Mouse (Mus musculus) embryonic facial prominence, embryonic 15.5 days (tissue): Measurements from ENCODE around the gene Ptpn7. TPM values are rescaled to one million over a fixed set of nuclear protein-coding genes. Genes with fewer than 3 reads are reported as not detected.

Experiments used
- ATAC-seq: fragments of 200-750 bp; cut with Nextera tagmentation; 2 replicates; pipeline ENCODE4 v1.8.0; 2017; ENCODE audit warnings: low read depth, moderate TSS enrichment; ENCODE audit not compliant: insufficient number of reproducible peaks, low FRiP score, low TSS enrichment
- H3K27ac ChIP-seq: fragments of 300-500 bp; sonication (generic); replicated peaks from 2 replicates; pipeline ENCODE4 v1.5.1; 2015; ENCODE audit warnings: mild to moderate bottlenecking, inconsistent platforms
- H3K27me3 ChIP-seq: fragments of 300-500 bp; sonication (generic); 2 replicates; pipeline ENCODE4 v1.6.1; 2015; ENCODE audit warnings: inconsistent platforms
- H3K36me3 ChIP-seq: fragments of 300-500 bp; sonication (generic); 2 replicates; pipeline ENCODE4 v1.6.1; 2015; ENCODE audit warnings: mild to moderate bottlenecking, inconsistent platforms
- H3K4me1 ChIP-seq: fragments of 300-500 bp; sonication (generic); 2 replicates; pipeline ENCODE4 v1.6.1; 2015; ENCODE audit warnings: inconsistent platforms
- H3K4me2 ChIP-seq: fragments of 300-500 bp; sonication (generic); replicated peaks from 2 replicates; pipeline ENCODE4 v1.6.1; 2015; ENCODE audit warnings: mild to moderate bottlenecking, inconsistent platforms
- H3K4me3 ChIP-seq: fragments of 300-500 bp; sonication (generic); replicated peaks from 2 replicates; pipeline ENCODE4 v1.5.1; 2015; ENCODE audit warnings: mild to moderate bottlenecking, inconsistent platforms
- H3K9ac ChIP-seq: fragments of 300-500 bp; sonication (generic); 2 replicates; pipeline ENCODE4 v1.6.1; 2015; ENCODE audit warnings: inconsistent platforms
- H3K9me3 ChIP-seq: fragments of 300-500 bp; sonication (generic); replicated peaks from 2 replicates; pipeline ENCODE4 v1.6.1; 2016; ENCODE audit warnings: inconsistent platforms
- WGBS: fragments of 180-500 bp; shearing (Covaris S2); methylation state at CpG from one replicate; pipeline ENCODE4 v1.1.7; 2015; 5-methylcytosine and 5-hydroxymethylcytosine counted together
- polyA plus RNA-seq: library from polyadenylated mRNA; unstranded; fragments of >200 nt; fragmentation: Nextera tagmentation; extraction: Ambion mirVana; gene quantifications from 2 replicates; pipeline ENCODE4 v1.2.1, GENCODE M21; 2015

The Ptpn7 gene
- polyA plus RNA-seq, 1 experiment from 2014 or later, result 2.6 TPM

- Histone ChIP-seq H3K27me3 (no peaks in the 10 kb centered on the region; the same call in 1 of the 2 replicates), H3K4me3 (no peak overlapping the region), H3K36me3 (no peaks in the 10 kb centered on the region), H3K4me1 (peaks cover 18% of the 10 kb centered on the region), H3K4me2 (no peak overlapping the region), H3K9me3 (no peaks in the 10 kb centered on the region), H3K9ac (no peak overlapping the region), H3K27ac (no peak overlapping the region)
- WGBS, result 82% methylated on average over 2 of the region's 2 CpGs
- no peak for ATAC-seq
Measured at GRCm38 (mm10) chr1:135143940-135144339, 11.4 kb downstream of the Ptpn7 start.

DNA sequence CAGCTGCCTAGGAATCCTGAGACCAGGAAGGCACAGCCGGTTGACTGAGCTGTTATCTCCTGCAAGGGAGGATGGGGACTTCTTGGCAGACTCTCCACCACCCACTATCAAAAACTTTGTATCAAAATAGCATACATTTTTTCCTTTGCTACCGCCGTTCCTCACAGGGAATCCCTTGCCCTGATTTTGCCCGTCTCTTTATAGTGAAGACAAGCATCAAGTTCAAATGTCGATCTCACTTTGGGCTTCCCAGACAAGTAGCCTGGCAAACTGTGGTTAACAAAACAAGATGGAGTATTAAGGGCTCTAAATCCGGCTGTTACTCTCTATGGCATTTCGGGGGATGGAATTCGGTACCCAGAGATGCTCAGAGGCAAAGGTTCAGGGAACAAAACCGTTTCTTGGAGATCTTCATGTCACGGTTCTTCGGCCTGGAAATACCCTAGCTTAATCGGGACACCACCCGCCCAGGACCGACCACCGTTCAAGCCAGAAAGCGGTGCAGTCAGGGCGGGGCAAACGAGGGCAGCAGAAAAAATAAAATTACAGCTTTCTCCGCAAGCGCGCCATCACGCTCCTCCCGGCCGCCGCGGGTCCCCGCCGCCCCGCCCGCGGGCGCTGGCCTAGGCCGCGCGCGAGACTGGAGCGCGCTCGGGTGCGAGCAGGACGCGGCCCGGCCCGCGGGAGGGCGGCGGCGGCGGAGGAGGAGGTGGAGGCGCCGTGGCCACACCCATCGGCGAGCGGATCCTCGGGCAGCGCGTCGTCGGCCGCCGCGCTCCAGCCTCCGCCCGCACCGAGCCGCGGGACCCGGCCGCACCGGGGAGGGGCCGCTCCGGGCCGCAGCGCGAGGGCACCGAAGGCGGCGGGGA is 13.8 kb downstream of the Ptpn7 start, which contains the start of gene Arl8a:
TSS of gene Arl8a (plus strand) at position 748 of the 869 bp plus-strand sequence.
- WGBS, result 0% methylated on average over 55 of the region's 78 CpGs

DNA sequence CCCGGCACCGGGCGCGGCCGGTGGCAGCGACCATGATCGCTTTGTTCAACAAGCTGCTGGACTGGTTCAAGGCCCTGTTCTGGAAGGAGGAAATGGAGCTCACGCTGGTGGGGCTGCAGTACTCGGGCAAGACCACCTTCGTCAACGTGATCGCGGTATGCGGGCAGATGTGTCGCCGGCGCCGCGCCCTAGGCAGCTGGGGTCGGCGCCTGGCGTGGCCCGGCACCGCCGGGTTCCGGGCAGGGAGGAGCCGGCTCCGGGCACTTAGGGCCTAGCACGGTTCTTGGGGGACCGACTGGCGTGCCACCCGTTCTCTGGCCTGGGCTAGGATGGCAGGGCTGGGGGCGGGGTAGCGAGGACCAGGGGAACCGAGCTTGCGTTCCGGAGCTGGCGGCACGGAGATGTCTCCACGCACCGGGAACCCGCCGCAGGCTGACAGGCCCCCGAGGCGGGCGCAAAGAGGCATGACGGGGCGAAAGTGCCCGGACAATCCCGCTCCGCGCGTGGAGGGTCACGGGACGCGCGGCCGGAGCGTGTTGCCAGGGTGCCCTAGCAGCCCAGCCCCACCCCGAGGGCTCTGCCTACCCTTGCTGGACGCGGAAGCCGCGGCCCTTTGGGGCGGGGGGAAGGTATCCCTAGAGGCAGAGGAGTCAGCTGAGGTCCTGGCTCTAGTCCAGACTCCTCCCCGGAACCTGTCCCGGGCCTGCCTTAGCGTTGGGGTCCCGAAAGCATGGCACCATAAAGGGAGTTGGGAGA is 14.6 kb downstream of the Ptpn7 start:
- under 1% methylated on average over 69 of the region's 69 CpGs for whole genome bisulfite sequencing
- H3K4me2 ChIP-seq, result peak overlapping the region; percentile 76
- H3K4me1 ChIP-seq, result peaks cover 35% of the 10 kb centered on the region
- H3K4me3 ChIP-seq, result peak overlapping the region; percentile 93
- H3K36me3 ChIP-seq, result no peaks in the 10 kb centered on the region
- peak overlapping the region; percentile 91 for H3K9ac ChIP-seq
- ATAC-seq, result peak; percentile 60
- H3K27me3 ChIP-seq, result no peaks in the 10 kb centered on the region; the same call in 1 of the 2 replicates
- H3K27ac ChIP-seq, result peak overlapping the region; percentile 91
- no peaks in the 10 kb centered on the region for H3K9me3 ChIP-seq

More for the DNA sequence above, 13.8 kb downstream of the Ptpn7 start, which contains the start of gene Arl8a:
- no peaks in the 10 kb centered on the region for H3K9me3 ChIP-seq
- H3K4me3 ChIP-seq, result peak within 1 kb of the TSS; percentile 93
- peaks cover 34% of the 10 kb centered on the region for H3K4me1 ChIP-seq
- H3K27me3 ChIP-seq, result no peaks in the 10 kb centered on the region; the same call in 1 of the 2 replicates
- peak within 1 kb of the TSS; percentile 91 for H3K27ac ChIP-seq
- no peaks in the 10 kb centered on the region for H3K36me3 ChIP-seq
- peak within 1 kb of the TSS; percentile 91 for H3K9ac ChIP-seq
- H3K4me2 ChIP-seq, result peak within 1 kb of the TSS; percentile 76
- ATAC-seq, result peak; percentile 90

GRCm38 (mm10) chr1:135147702-135148058 is 15.2 kb downstream of the Ptpn7 start:
- 3% methylated on average over 7 of the region's 7 CpGs for WGBS
- H3K27ac ChIP-seq, result peak overlapping the region; percentile 91
- ATAC-seq, result no peak; the same call in none of the 2 replicates

DNA sequence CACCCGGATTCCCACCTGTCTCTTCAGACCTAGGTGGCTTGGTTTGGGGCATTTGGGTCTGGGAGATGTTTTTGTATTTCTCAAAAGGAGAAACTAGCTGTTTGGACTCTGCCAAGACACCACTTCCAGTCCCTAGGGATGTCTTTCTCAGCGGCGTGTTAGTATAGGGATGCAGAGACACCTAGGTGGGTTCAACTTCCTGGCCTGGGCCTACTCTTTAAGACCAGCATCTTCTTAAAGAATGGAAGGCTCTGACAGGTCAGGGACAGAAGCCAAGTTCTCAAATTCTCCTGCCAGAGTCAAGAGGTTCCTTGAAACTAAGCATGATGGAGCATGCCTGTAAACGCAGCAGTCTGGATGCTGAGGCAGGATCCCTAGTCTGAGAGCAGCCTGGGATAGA is 16.0 kb downstream of the Ptpn7 start:
- WGBS, result 51% methylated on average over 4 of the region's 4 CpGs
- Histone ChIP-seq H3K4me1 (peaks cover 41% of the 10 kb centered on the region), H3K9me3 (no peaks in the 10 kb centered on the region), H3K9ac (no peak overlapping the region), H3K36me3 (0 out of 2 replicates have a peak, but pooled peaks cover 6% of the 10 kb centered on the region), H3K4me3 (peak overlapping the region; percentile 93), H3K27ac (peak overlapping the region; percentile 91), H3K4me2 (peak overlapping the region; percentile 76), H3K27me3 (no peaks in the 10 kb centered on the region; the same call in 1 of the 2 replicates)
- ATAC-seq, result no peak

More at GRCm38 (mm10) chr1:135147702-135148058, 15.2 kb downstream of the Ptpn7 start:
- H3K36me3 ChIP-seq, result 0 out of 2 replicates have a peak, but pooled peaks cover 5% of the 10 kb centered on the region
- H3K4me3 ChIP-seq, result peak overlapping the region; percentile 93
- H3K4me1 ChIP-seq, result peaks cover 40% of the 10 kb centered on the region
- H3K27me3 ChIP-seq, result no peaks in the 10 kb centered on the region; the same call in 1 of the 2 replicates
- H3K9me3 ChIP-seq, result no peaks in the 10 kb centered on the region
- H3K9ac ChIP-seq, result peak overlapping the region; percentile 91
- peak overlapping the region; percentile 76 for H3K4me2 ChIP-seq

DNA sequence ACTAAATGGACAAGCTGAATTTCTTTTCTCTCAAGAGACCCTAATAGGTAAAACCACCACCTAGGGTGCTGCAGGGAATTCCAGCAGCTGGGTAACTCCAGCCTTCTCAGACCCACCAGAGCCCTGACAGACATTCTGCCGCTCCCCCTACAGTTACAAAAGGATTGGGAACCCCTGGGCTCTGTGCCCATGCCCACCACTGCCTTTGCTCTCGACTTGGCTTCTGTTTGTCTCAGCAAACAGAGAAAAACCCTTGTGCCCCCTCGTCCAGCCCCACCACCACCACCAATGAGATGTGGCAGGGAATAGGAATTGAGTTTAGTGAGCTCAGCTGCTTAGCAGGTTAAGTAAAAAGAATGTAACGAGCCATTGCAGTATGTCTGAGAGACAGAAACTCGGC is 16.5 kb downstream of the Ptpn7 start:
- Histone ChIP-seq H3K36me3 (0 out of 2 replicates have a peak, but pooled peaks cover 6% of the 10 kb centered on the region), H3K4me3 (peak overlapping the region; percentile 93), H3K4me1 (peaks cover 43% of the 10 kb centered on the region), H3K27me3 (no peaks in the 10 kb centered on the region; the same call in 1 of the 2 replicates), H3K9me3 (no peaks in the 10 kb centered on the region), H3K4me2 (peak overlapping the region; percentile 76), H3K9ac (no peak overlapping the region), H3K27ac (peak overlapping the region; percentile 91)
- ATAC-seq, result no peak
- whole genome bisulfite sequencing, result 39% methylated on average over 5 of the region's 5 CpGs

DNA sequence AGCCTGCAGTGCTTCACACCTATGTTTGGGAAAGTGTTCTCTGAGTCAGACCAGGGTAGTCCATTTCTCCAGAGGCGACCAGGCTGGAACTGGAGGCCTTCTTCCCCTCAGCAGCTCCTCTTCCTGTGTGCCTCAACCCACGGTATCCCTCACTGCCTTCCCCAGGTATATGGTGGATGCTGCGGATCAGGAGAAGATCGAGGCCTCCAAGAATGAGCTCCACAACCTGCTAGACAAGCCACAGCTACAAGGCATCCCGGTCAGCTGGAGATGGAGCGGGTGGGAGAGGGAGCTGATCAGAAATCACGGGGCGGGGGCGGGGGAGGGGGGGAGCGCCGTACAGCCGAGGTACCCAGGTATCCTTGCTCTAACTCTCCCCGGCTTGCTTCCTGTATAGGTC is 21.5 kb downstream of the Ptpn7 start:
- Histone ChIP-seq H3K4me2 (peak overlapping the region; percentile 43), H3K27ac (peak overlapping the region; percentile 83), H3K4me3 (peak overlapping the region; percentile 29), H3K9me3 (no peaks in the 10 kb centered on the region), H3K27me3 (no peaks in the 10 kb centered on the region), H3K4me1 (peaks cover 38% of the 10 kb centered on the region), H3K9ac (no peak overlapping the region), H3K36me3 (peaks cover 21% of the 10 kb centered on the region)
- WGBS, result 20% methylated on average over 13 of the region's 13 CpGs
- no peak for ATAC-seq

GRCm38 (mm10) chr1:135154411-135154959 is 22.0 kb downstream of the Ptpn7 start:
- peak; percentile 26; the same call in 1 of the 2 replicates for ATAC-seq
- H3K27ac ChIP-seq, result peak overlapping the region; percentile 83
- WGBS, result 2% methylated on average over 14 of the region's 14 CpGs
- H3K9me3 ChIP-seq, result no peaks in the 10 kb centered on the region
- H3K4me1 ChIP-seq, result peaks cover 36% of the 10 kb centered on the region
- H3K36me3 ChIP-seq, result peaks cover 21% of the 10 kb centered on the region
- H3K27me3 ChIP-seq, result no peaks in the 10 kb centered on the region
- H3K4me3 ChIP-seq, result peak overlapping the region; percentile 29
- no peak overlapping the region for H3K9ac ChIP-seq
- H3K4me2 ChIP-seq, result peak overlapping the region; percentile 43

DNA sequence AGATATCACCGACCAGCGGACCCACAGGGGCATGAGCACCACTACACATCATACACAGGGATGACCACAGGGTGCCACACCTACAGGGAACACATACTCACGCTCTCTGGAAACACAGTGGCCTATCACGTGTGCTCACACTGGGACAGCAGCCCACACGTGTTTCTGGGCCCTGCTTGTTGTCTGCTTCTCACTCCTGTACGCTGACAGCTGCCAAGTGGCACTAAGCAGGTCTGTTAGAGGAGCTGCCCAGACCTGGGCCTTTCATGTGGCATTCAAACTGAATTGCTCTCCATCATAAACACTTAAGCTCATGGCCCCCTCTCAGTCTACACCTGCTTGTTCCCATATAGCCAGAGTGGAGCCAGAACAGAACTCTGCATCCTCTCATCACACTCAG is 23.8 kb downstream of the Ptpn7 start:
- H3K27ac ChIP-seq, result no peak overlapping the region
- no peak overlapping the region for H3K4me3 ChIP-seq
- H3K9ac ChIP-seq, result no peak overlapping the region
- no peak overlapping the region for H3K4me2 ChIP-seq
- WGBS, result 85% methylated on average over 6 of the region's 6 CpGs
- H3K36me3 ChIP-seq, result peaks cover 21% of the 10 kb centered on the region
- H3K27me3 ChIP-seq, result no peaks in the 10 kb centered on the region
- no peak for ATAC-seq
- H3K4me1 ChIP-seq, result peaks cover 23% of the 10 kb centered on the region
- no peaks in the 10 kb centered on the region for H3K9me3 ChIP-seq

GRCm38 (mm10) chr1:135158633-135159032 is 26.1 kb downstream of the Ptpn7 start:
- Histone ChIP-seq H3K27ac (no peak overlapping the region), H3K27me3 (no peaks in the 10 kb centered on the region), H3K9me3 (no peaks in the 10 kb centered on the region), H3K4me2 (no peak overlapping the region), H3K36me3 (peaks cover 15% of the 10 kb centered on the region), H3K4me3 (no peak overlapping the region), H3K4me1 (peaks cover 16% of the 10 kb centered on the region), H3K9ac (no peak overlapping the region)
- 36% methylated on average over 5 of the region's 5 CpGs for WGBS
- ATAC-seq, result no peak

- WGBS, result 61% methylated on average over 7 of the region's 7 CpGs
- H3K27ac ChIP-seq, result no peak overlapping the region
- H3K4me3 ChIP-seq, result no peak overlapping the region
- H3K4me1 ChIP-seq, result peaks cover 13% of the 10 kb centered on the region
- H3K27me3 ChIP-seq, result no peaks in the 10 kb centered on the region
- no peak for ATAC-seq
- H3K9ac ChIP-seq, result no peak overlapping the region
- H3K9me3 ChIP-seq, result no peaks in the 10 kb centered on the region
- H3K4me2 ChIP-seq, result no peak overlapping the region
- peaks cover 15% of the 10 kb centered on the region for H3K36me3 ChIP-seq
Measured at GRCm38 (mm10) chr1:135159074-135159473, 26.6 kb downstream of the Ptpn7 start.
